Mouse (Mus musculus) 416B (cell line): Measurements from ENCODE around the gene Zdhhc21.

Experiments used
- DNase-seq: peaks from one replicate; pipeline ENCODE4 v3.0.0; 2011; ENCODE audit warnings: low read depth

Gene Zdhhc21

GRCm38 (mm10) chr4:82859131-82860125 lies at the start of gene Zdhhc21:
Zdhhc21 (minus strand) TSS chr4:82859958.
- peak; percentile 38 for DNase-seq

GRCm38 (mm10) chr4:82895227-82895626 lies 35.5 kb upstream of the Zdhhc21 start:
- no peak for DNase-seq

- DNase-seq, result no peak
Measured at GRCm38 (mm10) chr4:82892247-82892646, 32.5 kb upstream of the Zdhhc21 start.

DNA sequence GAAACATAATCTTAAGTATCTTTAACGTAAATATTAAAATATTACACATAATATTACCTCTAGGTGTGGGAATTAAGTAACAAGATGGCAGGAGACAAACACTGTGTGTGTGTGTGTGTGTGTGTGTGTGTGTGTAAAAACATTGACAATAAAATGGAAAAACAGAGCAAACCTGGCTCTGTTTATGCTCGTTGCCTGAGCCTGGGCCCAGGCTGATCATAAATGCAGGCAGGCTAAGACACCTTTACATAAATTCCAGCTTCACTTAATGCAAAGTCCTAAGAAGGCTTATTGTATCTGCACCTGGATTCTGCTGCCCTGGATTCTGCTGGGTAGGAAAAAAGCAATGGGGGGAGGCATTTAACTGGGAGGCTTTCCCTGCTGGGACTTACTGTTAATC lies 31.8 kb upstream of the Zdhhc21 start:
- no peak for DNase-seq

- no peak for DNase-seq
Measured at GRCm38 (mm10) chr4:82891049-82891448, 31.3 kb upstream of the Zdhhc21 start.

DNA sequence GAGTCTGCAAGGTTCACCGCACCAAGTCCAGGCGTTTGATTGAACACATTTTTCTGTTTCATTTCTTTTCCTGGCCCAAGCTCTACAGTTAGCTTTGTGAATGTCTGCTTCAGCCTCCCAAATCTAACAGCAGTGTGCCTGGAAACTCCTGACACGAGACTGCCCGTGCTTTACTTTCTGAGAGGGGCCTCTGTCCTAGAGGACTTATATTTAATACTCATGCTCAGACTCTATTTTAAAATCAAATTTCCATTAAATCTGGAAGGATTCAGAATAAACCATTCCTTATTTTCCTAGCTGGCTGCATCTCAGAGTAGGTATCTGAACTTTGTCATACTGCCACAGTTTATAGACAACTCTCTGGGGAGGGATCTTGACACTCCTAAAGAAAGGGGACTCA lies 30.8 kb upstream of the Zdhhc21 start:
- DNase-seq, result no peak

- DNase-seq, result no peak
Measured at GRCm38 (mm10) chr4:82886148-82886547, 26.4 kb upstream of the Zdhhc21 start.

- DNase-seq, result no peak
Measured at GRCm38 (mm10) chr4:82885535-82885913, 25.8 kb upstream of the Zdhhc21 start.

- DNase-seq, result no peak
Measured at GRCm38 (mm10) chr4:82884636-82885534, 25.1 kb upstream of the Zdhhc21 start, which contains the start of gene Cer1. Cer1 (minus strand) TSS chr4:82885148.

DNA sequence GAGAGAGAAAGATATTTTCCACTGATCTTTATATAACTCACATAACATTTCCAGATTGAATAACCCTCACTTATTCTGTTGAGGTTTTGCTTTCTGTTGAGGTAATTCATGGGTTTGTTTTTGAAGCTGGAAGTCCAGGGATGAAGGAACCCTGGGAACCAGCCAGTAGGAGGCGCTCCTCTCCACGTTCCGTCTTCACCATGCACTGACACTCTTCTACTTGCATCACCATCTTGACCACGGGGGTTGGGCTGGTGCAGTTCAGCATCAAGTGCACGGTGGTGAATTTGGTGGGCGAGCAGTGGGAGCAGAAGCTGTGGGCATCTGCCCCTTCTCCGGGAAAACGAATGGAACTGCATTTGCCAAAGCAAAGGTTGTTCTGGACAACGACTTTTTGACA lies 22.7 kb upstream of the Zdhhc21 start:
- peak; percentile 26 for DNase-seq

DNA sequence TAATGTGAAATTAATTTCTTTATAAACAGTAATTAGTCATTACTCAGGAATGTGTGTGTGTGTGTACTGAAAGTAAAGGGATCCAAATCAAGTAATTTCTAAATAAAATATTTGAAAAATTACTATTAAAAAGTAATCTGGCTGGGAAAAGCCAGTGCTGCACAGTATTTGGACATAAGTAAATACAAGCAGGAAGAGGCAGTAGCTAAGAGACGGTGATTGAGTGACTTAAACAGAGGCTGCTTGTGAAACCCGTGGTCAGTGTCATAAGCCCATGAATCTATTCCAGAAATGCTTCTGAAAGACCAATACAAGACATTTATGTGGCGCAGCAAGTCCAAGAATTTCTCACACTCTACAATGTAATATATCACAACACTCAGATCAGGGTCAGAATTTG lies 21.6 kb upstream of the Zdhhc21 start:
- no peak for DNase-seq

DNA sequence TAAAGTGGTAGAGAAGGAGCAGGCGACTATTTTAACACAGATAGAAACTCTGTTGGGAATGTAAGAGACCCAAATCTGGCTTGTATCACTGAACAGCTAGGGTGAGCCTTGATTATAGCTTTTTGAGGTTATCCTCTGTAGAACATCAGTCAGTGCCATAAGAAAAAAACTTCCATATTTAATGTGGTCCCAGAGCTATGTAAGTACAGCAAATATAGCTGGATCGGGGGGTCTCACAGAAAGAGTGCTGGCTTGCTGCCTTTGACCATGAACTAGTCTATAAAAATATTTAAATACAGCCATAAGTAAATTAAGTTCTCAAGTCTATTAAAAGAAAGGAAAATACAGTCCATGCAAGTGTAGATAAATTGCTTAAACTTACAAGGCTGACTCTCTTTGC lies 20.5 kb upstream of the Zdhhc21 start:
- DNase-seq, result no peak

GRCm38 (mm10) chr4:82879152-82879551 lies 19.4 kb upstream of the Zdhhc21 start:
- no peak for DNase-seq

DNA sequence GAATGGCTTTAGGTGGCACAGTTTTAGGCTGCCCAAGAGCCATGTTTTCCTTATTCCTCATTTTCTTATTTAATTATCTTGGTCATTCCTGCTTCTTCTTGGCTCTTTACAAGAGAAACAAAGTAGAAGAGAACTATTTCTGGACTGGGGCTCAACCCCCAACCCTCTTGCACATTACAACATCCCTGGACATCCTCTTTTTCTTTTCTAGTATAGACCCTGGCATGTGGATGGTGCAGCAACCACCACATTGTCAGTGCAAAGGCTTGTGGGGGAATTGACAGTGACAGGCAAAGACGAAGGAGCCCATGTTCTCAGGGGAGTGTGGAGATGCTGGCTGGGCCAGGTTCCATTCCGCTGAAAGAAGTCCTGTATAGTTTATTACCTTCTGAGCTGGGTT lies 16.9 kb upstream of the Zdhhc21 start:
- no peak for DNase-seq

GRCm38 (mm10) chr4:82875532-82875931 lies 15.8 kb upstream of the Zdhhc21 start:
- no peak for DNase-seq

- DNase-seq, result no peak
Measured at GRCm38 (mm10) chr4:82874791-82875190, 15.0 kb upstream of the Zdhhc21 start.

DNA sequence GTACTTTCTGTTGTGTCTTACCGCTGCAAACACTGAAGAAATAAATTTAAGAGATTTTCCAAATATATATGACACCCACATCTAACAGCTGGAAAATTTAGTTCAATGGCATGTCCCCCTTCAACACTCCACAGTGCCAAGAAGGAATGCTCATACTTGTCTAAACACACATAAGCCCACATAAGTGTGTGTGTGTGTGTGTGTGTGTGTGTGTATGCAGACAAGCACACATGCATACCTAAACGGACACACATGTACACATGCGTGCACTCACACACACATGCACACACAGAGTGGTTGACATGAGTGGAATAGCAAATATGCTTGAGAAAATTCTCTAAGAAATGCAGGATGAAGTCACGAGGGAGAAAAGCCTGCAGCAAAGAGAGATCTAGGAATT lies 12.8 kb upstream of the Zdhhc21 start:
- DNase-seq, result no peak

DNA sequence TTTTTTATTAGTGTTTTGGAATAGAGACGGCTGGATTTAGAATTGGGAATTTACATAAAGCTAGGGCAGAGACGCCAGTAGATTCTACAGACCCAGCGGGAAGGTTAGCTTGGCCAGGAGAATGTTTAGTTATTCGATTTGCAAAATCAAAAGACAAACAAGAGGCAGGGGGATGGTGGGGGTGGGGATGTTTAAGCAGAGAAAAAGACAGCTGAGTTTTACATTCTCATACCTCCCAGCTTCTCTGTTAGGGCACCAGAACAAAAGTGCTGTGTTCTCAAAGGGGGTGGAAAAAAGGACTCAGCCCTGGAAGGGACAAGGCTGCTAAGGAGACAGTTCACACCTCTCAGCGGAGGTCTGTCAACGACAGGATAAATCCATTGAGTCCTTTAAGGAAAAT lies 12.4 kb upstream of the Zdhhc21 start:
- no peak for DNase-seq

DNA sequence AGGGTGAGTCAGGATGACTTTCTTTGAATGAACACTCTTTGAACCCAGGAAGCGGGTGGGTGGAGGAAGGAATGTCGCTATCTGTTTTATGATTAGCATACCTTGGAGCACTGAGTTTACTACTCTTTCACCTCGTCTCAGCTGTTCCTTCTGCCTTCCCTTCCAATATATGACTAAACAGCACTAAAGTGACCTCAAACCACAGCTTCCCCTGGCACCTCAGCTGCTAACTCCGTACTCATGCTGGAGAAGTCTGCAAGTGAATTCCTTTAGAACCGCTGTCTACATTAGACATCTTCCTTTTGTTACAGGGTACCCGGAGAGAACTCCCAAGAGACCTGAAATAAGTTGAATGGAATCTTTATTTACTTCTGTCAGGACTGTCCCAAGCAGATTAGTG lies 11.2 kb upstream of the Zdhhc21 start:
- peak; percentile 77 for DNase-seq

GRCm38 (mm10) chr4:82867731-82868445 lies 8.1 kb upstream of the Zdhhc21 start:
- no peak for DNase-seq

DNA sequence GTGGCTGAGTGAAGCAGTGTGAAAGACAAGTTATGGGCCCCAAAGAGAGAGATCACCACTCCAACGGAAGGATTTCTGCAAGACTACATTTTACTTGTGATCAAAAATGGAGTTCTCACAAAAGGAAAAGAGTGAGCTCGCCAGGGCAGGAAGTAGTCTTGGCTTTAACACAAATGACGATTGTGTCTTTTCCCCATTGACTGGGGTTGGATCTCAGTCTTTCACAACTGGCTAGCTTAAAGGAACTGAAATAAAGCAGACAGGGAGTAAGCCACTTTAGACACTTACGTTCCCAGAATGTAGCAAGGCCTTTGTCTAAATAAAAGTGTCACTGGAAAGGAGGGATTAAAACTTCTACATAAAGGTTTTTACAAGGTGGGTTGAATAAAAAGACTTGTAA lies 7.4 kb upstream of the Zdhhc21 start:
- DNase-seq, result no peak
